9 mouse cellular contexts compared by ENCODE assay signal in genomic region chr7:100288622-100289021, GRCm38 (mm10). TPM values are rescaled to one million over a fixed set of nuclear protein-coding genes. Genes with fewer than 3 reads are reported as not detected.
A peak's percentile ranks its signal among the peaks of the same experiment; 100 is the strongest.
DNase-seq lines count a peak whose midpoint lies in the region; ATAC-seq and TF ChIP-seq lines count a peak whose summit lies in the region.
"Had no signal": no experiment of that assay in that cellular context is flagged by ENCODE, and none has a peak within 500 bp of the region (broad histone marks: within the 10 kb centered on the region; RNA-seq: fewer than 3 reads in every experiment).

No protein-coding gene starts in this region.

- H3K4me1 ChIP-seq in embryonic facial prominence, embryonic 13.5 days, result peaks cover 60% of the 10 kb centered on the region
- H3K4me1 ChIP-seq in liver, postnatal 0 days (ENCODE audit: insufficient read depth), result peaks cover 8% of the 10 kb centered on the region
- H3K4me1 ChIP-seq in stomach, embryonic 14.5 days (ENCODE audit: control insufficient read depth, insufficient read depth, low read length), result peaks cover 21% of the 10 kb centered on the region; the same call in 1 of the 2 replicates
- H3K4me1 ChIP-seq in cerebellum, adult 2 months (ENCODE audit: control insufficient read depth, insufficient read depth, low read length), result peaks cover 4% of the 10 kb centered on the region; the same call in 1 of the 2 replicates

- no peak for TF ChIP-seq CTCF in liver, postnatal 0 days (IDR thresholded peaks at IDR 0.05; ENCODE audit: low read depth)
- TF ChIP-seq CTCF in cerebellum, adult 2 months (IDR thresholded peaks at IDR 0.05; ENCODE audit: borderline replicate concordance, insufficient read depth, low read depth, low read length), result no peak

- peak; percentile 61 for ATAC-seq in embryonic facial prominence, embryonic 13.5 days (ENCODE audit: insufficient number of reproducible peaks, insufficient read depth, low FRiP score, low TSS enrichment, low read depth)
- no peak for ATAC-seq in liver, postnatal 0 days
- ATAC-seq in stomach, embryonic 14.5 days (ENCODE audit: insufficient number of reproducible peaks, insufficient read depth, low FRiP score, low read depth), result peak; percentile 71
- ATAC-seq in monocyte, adult 5-6 weeks (replicated peaks; ENCODE audit: insufficient number of reproducible peaks, low FRiP score, low TSS enrichment, poor library complexity, severe bottlenecking), result no peak
- ATAC-seq in erythroid progenitor cell, adult 5-6 weeks (replicated peaks; ENCODE audit: low FRiP score, poor library complexity, severe bottlenecking), result no peak

- no peak for TF ChIP-seq EP300 in liver, postnatal 0 days (IDR thresholded peaks at IDR 0.05; ENCODE audit: low read depth)

- 7% methylated on average over 11 of the region's 11 CpGs for WGBS in embryonic facial prominence, embryonic 13.5 days
- 36% methylated on average over 11 of the region's 11 CpGs for WGBS in liver, postnatal 0 days (ENCODE audit: insufficient replicate concordance)
- 25% methylated on average over 11 of the region's 11 CpGs for WGBS in stomach, embryonic 14.5 days
- 55% methylated on average over 11 of the region's 11 CpGs for whole genome bisulfite sequencing in cerebellum, adult 2 months

- peak overlapping the region; percentile 57 for H3K9ac ChIP-seq in embryonic facial prominence, embryonic 13.5 days
- H3K9ac ChIP-seq in liver, postnatal 0 days (replicated peaks), result no peak overlapping the region
- H3K9ac ChIP-seq in stomach, embryonic 14.5 days (replicated peaks; ENCODE audit: low read depth, low read length), result no peak overlapping the region

- H3K4me2 ChIP-seq in embryonic facial prominence, embryonic 13.5 days, result peak overlapping the region; percentile 90
- peak overlapping the region; percentile 7; the same call in 1 of the 2 replicates for H3K4me2 ChIP-seq in liver, postnatal 0 days (ENCODE audit: low read depth, low read length)
- peak overlapping the region; percentile 46 for H3K4me2 ChIP-seq in stomach, embryonic 14.5 days (replicated peaks; ENCODE audit: low read depth, low read length)

- DNase-seq in ZHBTc4 (ENCODE audit: low read depth, low spot score), result peak; percentile 25
- DNase-seq in heart, postnatal 36 days, result peak; percentile 17 to 23
- no peak for DNase-seq in liver, postnatal 0 days
- no peak for DNase-seq in cerebellum, adult 2 months

- peaks cover 22% of the 10 kb centered on the region for H3K36me3 ChIP-seq in embryonic facial prominence, embryonic 13.5 days
- H3K36me3 ChIP-seq in liver, postnatal 0 days (replicated peaks; ENCODE audit: insufficient read depth, low read length), result no peaks in the 10 kb centered on the region
- no peaks in the 10 kb centered on the region for H3K36me3 ChIP-seq in stomach, embryonic 14.5 days (ENCODE audit: control insufficient read depth, insufficient read depth, low read length)

- no peaks in the 10 kb centered on the region for H3K27me3 ChIP-seq in embryonic facial prominence, embryonic 13.5 days
- peaks cover 18% of the 10 kb centered on the region; the same call in 1 of the 2 replicates for H3K27me3 ChIP-seq in liver, postnatal 0 days (ENCODE audit: insufficient read depth, low read length)
- H3K27me3 ChIP-seq in stomach, embryonic 14.5 days (ENCODE audit: control insufficient read depth, insufficient read depth, low read length), result no peaks in the 10 kb centered on the region
- H3K27me3 ChIP-seq in cerebellum, adult 2 months (ENCODE audit: control insufficient read depth, insufficient read depth, low read length), result peaks cover 3% of the 10 kb centered on the region; the same call in 1 of the 2 replicates

- peak overlapping the region; percentile 30 for H3K4me3 ChIP-seq in embryonic facial prominence, embryonic 13.5 days
- H3K4me3 ChIP-seq in liver, postnatal 0 days (ENCODE audit: low read depth, low read length), result no peak overlapping the region
- 0 out of 2 replicates have a peak overlapping the region, but pooled peaks have one; percentile 13 for H3K4me3 ChIP-seq in stomach, embryonic 14.5 days (ENCODE audit: low read depth, low read length)
- H3K4me3 ChIP-seq in cerebellum, adult 2 months (replicated peaks; ENCODE audit: insufficient read depth, low read depth, low read length), result no peak overlapping the region
- H3K4me3 ChIP-seq: erythroblast, embryonic 14.5 days had no signal

- H3K9me3 ChIP-seq in embryonic facial prominence, embryonic 13.5 days, result peaks cover 8% of the 10 kb centered on the region; the same call in 1 of the 2 replicates
- no peaks in the 10 kb centered on the region for H3K9me3 ChIP-seq in liver, postnatal 0 days (ENCODE audit: low read length)
- H3K9me3 ChIP-seq in stomach, embryonic 14.5 days (ENCODE audit: control insufficient read depth, low read depth, low read length), result 0 out of 2 replicates have a peak, but pooled peaks cover 4% of the 10 kb centered on the region

- peak overlapping the region; percentile 100 for H3K27ac ChIP-seq in embryonic facial prominence, embryonic 13.5 days
- 0 out of 2 replicates have a peak overlapping the region, but pooled peaks have one; percentile 19 for H3K27ac ChIP-seq in liver, postnatal 0 days (ENCODE audit: low read depth)
- H3K27ac ChIP-seq in stomach, embryonic 14.5 days (ENCODE audit: low read length), result peak overlapping the region; percentile 91
- H3K27ac ChIP-seq in cerebellum, adult 2 months (ENCODE audit: insufficient read depth, low read length), result no peak overlapping the region

- TF ChIP-seq POLR2A in cerebellum, adult 2 months (IDR thresholded peaks at IDR 0.05; ENCODE audit: borderline replicate concordance, insufficient read depth, low read length), result no peak

- intact Hi-C loops in heart, postnatal 36 days (cut with DNase I), result no loop called here

RNA-seq across cellular contexts. Expression of gene P4ha3, which starts 3.3 kb away (rescaled TPM):
- 23.6 and 32.6 TPM in 2 replicates for polyA plus RNA-seq in embryonic facial prominence, embryonic 13.5 days (2015; fragmentation: Nextera tagmentation; extraction: Ambion mirVana)
- total RNA-seq in heart, postnatal 36 days (2021), result under 1 TPM; 0.27 to 0.58 TPM
- 0.19 and 0.27 TPM in 2 replicates for polyA plus RNA-seq in liver, postnatal 0 days (2015; fragmentation: Nextera tagmentation; extraction: Ambion mirVana)
- 8.7 and 10.0 TPM in 2 replicates for polyA plus RNA-seq in stomach, embryonic 14.5 days (2014; fragmentation: Nextera tagmentation; extraction: Ambion mirVana)
- 2.2 and 2.3 TPM in 2 replicates for polyA plus RNA-seq in cerebellum, adult 2 months (2012; rRNA removed)
- not detected in 3 replicates for total RNA-seq in monocyte, adult 5-6 weeks (2017)
- not detected in 2 replicates for total RNA-seq in erythroid progenitor cell, adult 5-6 weeks (2015; ENCODE audit: low replicate concordance)
- not detected in 2 replicates for total RNA-seq in erythroid progenitor cell, adult 5-6 weeks (2017; ENCODE audit: low replicate concordance)
- polyA plus RNA-seq: erythroblast, embryonic 14.5 days had no signal

Comparison
In these comparisons a context has a peak if more than half of its experiments do, and no peak if none do; other contexts are left out.
1. DNase-seq: peak in ZHBTc4 (single experiment) and heart, postnatal 36 days (2 of 2); none in liver, postnatal 0 days (single experiment) and cerebellum, adult 2 months (0 of 2).
2. ATAC-seq: peak in embryonic facial prominence, embryonic 13.5 days (single experiment) and stomach, embryonic 14.5 days (single experiment); none in liver, postnatal 0 days (single experiment), monocyte, adult 5-6 weeks (single experiment) and erythroid progenitor cell, adult 5-6 weeks (single experiment).
3. H3K4me2 ChIP-seq: peak in every context shown above with its lines; median percentile 90 in embryonic facial prominence, embryonic 13.5 days; 46 in stomach, embryonic 14.5 days; 7 in liver, postnatal 0 days.
4. H3K4me3 ChIP-seq: peak in embryonic facial prominence, embryonic 13.5 days (single experiment) and stomach, embryonic 14.5 days (single experiment); none in liver, postnatal 0 days (single experiment) and cerebellum, adult 2 months (single experiment).